Mouse (Mus musculus) neural tube, embryonic 11.5 days (tissue): Measurements from ENCODE around the gene Hoxb4. TPM values are rescaled to one million over a fixed set of nuclear protein-coding genes. Genes with fewer than 3 reads are reported as not detected.

ENCODE experiments used
- ATAC-seq: fragments of 200-750 bp; cut with Nextera tagmentation; 2 replicates; pipeline ENCODE4 v1.8.0; 2017; ENCODE audit warnings: moderate number of reproducible peaks, mild to moderate bottlenecking, moderate TSS enrichment, moderate library complexity; ENCODE audit not compliant: insufficient read depth, low FRiP score, low TSS enrichment
- DNase-seq: peaks from one replicate; pipeline ENCODE4 v3.0.0-alpha.2; 2015; ENCODE audit warnings: low spot score
- H3K27ac ChIP-seq: fragments of 300-500 bp; sonication (generic); 2 replicates; pipeline ENCODE4 v1.5.1; 2014; ENCODE audit warnings: low read depth, mild to moderate bottlenecking, low read length
- H3K27me3 ChIP-seq: fragments of 300-500 bp; sonication (generic); 2 replicates; pipeline ENCODE4 v1.6.1; 2014; ENCODE audit warnings: mild to moderate bottlenecking, low read length, mixed read lengths; ENCODE audit not compliant: control insufficient read depth, insufficient read depth
- H3K36me3 ChIP-seq: fragments of 300-500 bp; sonication (generic); 2 replicates; pipeline ENCODE4 v1.6.1; 2014; ENCODE audit warnings: mild to moderate bottlenecking, low read length, moderate library complexity, mixed read lengths; ENCODE audit not compliant: control insufficient read depth, insufficient read depth
- H3K4me1 ChIP-seq: fragments of 300-500 bp; sonication (generic); 2 replicates; pipeline ENCODE4 v1.6.1; 2014; ENCODE audit warnings: low read length, mixed read lengths; ENCODE audit not compliant: control insufficient read depth, insufficient read depth
- H3K4me2 ChIP-seq: fragments of 300-500 bp; sonication (generic); 2 replicates; pipeline ENCODE4 v1.6.1; 2014; ENCODE audit warnings: low read depth, mild to moderate bottlenecking, moderate library complexity
- H3K4me3 ChIP-seq: fragments of 300-500 bp; sonication (generic); 2 replicates; pipeline ENCODE4 v1.5.1; 2014; ENCODE audit warnings: low read depth, low read length
- H3K9ac ChIP-seq: fragments of 300-500 bp; sonication (generic); 2 replicates; pipeline ENCODE4 v1.6.1; 2014; ENCODE audit warnings: mild to moderate bottlenecking, low read length
- H3K9me3 ChIP-seq: fragments of 300-500 bp; sonication (generic); 2 replicates; pipeline ENCODE4 v1.6.1; 2016; ENCODE audit warnings: low read length; ENCODE audit not compliant: control insufficient read depth
- WGBS: fragments of 180-500 bp; shearing (Covaris S2); extraction: QIAGEN DNeasy Blood & Tissue Kit; methylation state at CpG from one replicate; pipeline ENCODE4 v1.1.7; 2014; 5-methylcytosine and 5-hydroxymethylcytosine counted together
- polyA plus RNA-seq: library from polyadenylated mRNA; unstranded; fragments of >200 nt; fragmentation: Nextera tagmentation; extraction: Ambion mirVana; gene quantifications from 2 replicates; pipeline ENCODE4 v1.2.1, GENCODE M21; 2014

The Hoxb4 gene
- polyA plus RNA-seq, 1 experiment from 2014 or later = 3.8 TPM

DNA sequence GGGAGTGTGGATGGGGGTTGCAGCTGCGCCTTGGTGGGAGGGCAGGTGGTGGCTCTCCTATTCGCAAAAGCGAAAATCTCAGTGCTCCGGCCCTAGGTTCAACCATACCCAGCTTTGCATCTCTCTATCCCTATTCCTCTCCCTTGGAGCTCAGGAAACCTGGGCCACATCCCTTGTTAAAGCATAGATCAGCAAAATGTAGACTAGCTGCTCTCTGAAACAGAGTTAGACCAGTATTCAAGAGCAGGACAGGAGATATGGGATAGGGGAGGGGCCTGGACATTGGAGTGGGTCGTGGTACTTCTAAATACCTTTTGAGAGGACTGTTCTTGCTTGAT is 2.8 kb upstream of the Hoxb4 start:
- H3K9me3 ChIP-seq = no peaks in the 10 kb centered on the region
- peaks cover 32% of the 10 kb centered on the region for H3K4me1 ChIP-seq
- ATAC-seq (no peak), DNase-seq (no peak)
- peak overlapping the region; percentile 100 for H3K4me2 ChIP-seq
- peak overlapping the region; percentile 96 for H3K4me3 ChIP-seq
- peak overlapping the region; percentile 100 for H3K27ac ChIP-seq
- 0% methylated on average over 5 of the region's 5 CpGs for WGBS
- peak overlapping the region; percentile 100 for H3K9ac ChIP-seq
- no peaks in the 10 kb centered on the region; the same call in 1 of the 2 replicates for H3K36me3 ChIP-seq
- no peaks in the 10 kb centered on the region for H3K27me3 ChIP-seq

DNA sequence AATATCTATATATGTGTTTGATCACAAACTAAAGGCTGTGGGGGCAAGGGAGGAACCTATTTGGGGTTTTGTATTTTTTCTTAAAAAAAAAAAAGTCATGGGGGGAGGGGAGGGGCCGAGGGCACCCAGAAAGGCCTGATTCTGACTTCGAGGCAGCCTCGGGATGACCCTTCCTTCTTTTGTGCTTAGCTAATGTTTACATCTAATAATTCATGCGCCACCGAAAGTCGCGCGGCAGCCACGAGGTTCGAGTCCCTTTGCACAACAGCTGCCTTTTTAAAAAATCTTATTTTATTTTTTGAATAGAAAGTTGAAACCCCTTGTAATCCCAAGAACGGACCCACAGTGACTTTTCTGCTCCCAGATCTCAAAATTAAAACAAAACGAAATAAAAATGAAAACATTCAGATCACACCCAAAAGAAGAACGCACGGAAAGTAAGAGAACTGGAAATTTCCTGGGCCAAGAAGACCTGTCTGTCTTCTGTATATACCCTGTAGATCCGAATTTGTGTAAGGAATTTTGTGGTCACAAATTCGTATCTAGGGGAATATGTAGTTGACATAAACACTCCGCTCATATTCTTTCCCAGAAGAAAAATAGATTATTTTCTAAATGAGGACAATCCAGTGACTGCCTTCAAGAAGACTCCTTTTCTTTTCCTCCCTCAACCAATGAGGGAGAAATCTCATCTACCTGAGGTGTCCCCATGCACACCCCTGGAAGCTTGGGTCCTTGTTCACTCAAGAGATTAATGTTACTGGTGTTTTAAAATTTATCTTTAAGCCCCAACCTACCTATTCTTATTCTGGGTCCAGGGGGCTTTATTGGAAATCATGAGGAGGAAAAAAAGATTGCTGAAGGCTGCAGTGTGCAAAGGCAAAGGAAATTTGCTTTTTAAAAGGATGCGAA is 1.1 kb upstream of the Hoxb4 start:
- Histone ChIP-seq H3K27me3 (no peaks in the 10 kb centered on the region), H3K27ac (peak overlapping the region; percentile 100), H3K4me2 (peak overlapping the region; percentile 100), H3K9ac (peak overlapping the region; percentile 100), H3K9me3 (no peaks in the 10 kb centered on the region), H3K4me3 (peak overlapping the region; percentile 96), H3K4me1 (peaks cover 30% of the 10 kb centered on the region), H3K36me3 (peaks cover 2% of the 10 kb centered on the region; the same call in 1 of the 2 replicates)
- 2% methylated on average over 18 of the region's 18 CpGs for WGBS
- DNase-seq (no peak), ATAC-seq (no peak)

DNA sequence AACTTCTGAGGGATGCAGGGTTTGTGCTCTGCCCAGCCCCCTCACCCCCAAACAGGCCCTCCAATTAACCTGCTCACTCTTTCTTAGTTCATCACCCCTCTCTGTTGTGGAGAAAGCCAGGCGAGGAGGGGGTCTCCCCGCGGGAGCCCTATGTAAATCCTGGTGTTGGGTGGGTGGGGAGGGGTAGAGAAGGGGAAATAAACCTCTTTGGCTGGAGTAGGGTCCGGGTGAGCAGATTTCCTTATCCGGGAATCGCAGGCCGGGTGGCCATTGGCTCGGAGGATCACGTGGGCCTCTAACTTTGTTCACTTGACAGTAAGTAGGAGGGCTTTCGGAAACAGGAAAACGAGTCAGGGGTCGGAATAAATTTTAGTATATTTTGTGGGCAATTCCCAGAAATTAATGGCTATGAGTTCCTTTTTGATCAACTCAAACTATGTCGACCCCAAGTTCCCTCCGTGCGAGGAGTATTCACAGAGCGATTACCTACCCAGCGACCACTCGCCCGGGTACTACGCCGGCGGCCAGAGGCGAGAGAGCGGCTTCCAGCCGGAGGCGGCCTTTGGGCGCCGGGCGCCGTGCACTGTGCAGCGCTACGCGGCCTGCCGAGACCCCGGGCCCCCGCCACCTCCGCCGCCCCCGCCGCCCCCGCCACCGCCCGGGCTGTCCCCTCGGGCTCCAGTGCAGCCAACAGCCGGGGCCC is 452 bp downstream of the Hoxb4 start:
- WGBS = under 1% methylated on average over 42 of the region's 45 CpGs
- H3K27ac ChIP-seq = peak overlapping the region; percentile 100
- peak overlapping the region; percentile 96 for H3K4me3 ChIP-seq
- H3K36me3 ChIP-seq = peaks cover 2% of the 10 kb centered on the region; the same call in 1 of the 2 replicates
- no peaks in the 10 kb centered on the region for H3K9me3 ChIP-seq
- H3K9ac ChIP-seq = peak overlapping the region; percentile 100
- H3K4me2 ChIP-seq = peak overlapping the region; percentile 100
- H3K27me3 ChIP-seq = no peaks in the 10 kb centered on the region
- ATAC-seq (peak; percentile 59), DNase-seq (peak; percentile 61)
- peaks cover 30% of the 10 kb centered on the region for H3K4me1 ChIP-seq

DNA sequence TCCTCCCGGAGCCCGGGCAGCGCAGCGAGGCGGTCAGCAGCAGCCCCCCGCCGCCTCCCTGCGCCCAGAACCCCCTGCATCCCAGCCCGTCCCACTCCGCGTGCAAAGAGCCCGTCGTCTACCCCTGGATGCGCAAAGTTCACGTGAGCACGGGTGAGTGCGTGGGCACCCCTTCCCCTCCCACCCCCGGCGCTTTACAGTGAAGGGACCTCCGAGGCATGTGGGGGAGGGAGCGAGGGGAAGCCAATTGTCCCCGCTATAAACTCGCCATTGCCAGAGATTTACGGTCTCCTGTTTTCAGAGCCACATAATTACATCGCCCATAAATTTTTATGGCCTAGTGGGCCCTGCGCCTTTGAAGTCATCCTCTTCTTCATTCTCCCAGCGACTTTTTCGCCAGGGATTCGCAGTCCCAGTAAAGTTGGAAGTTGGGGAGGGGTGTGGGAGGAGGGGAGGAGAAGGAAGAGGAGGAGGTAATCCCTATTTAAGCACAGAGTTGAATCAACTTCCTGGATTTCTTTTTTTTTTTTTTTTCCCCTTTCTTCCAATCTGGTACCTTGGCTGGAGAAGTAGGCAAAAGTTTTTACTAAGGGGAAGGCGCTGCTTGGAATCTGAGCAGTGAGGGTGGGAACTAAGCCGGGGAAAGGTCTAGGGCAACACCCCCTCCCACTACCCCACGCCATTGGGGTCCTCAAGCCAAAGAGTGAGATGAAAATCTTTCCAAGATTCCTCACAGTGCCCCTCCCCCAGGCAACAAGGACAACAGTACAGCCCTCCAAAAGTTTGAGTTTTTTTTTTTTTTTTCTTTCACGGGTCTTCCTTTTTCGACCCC is 1.2 kb downstream of the Hoxb4 start:
- Histone ChIP-seq H3K4me3 (peak overlapping the region; percentile 96), H3K4me2 (peak overlapping the region; percentile 100), H3K9ac (peak overlapping the region; percentile 100), H3K27me3 (no peaks in the 10 kb centered on the region), H3K4me1 (peaks cover 29% of the 10 kb centered on the region), H3K36me3 (peaks cover 2% of the 10 kb centered on the region; the same call in 1 of the 2 replicates), H3K27ac (peak overlapping the region; percentile 100), H3K9me3 (no peaks in the 10 kb centered on the region)
- DNase-seq (peak; percentile 67), ATAC-seq (peak; percentile 73)
- under 1% methylated on average over 26 of the region's 34 CpGs for WGBS

DNA sequence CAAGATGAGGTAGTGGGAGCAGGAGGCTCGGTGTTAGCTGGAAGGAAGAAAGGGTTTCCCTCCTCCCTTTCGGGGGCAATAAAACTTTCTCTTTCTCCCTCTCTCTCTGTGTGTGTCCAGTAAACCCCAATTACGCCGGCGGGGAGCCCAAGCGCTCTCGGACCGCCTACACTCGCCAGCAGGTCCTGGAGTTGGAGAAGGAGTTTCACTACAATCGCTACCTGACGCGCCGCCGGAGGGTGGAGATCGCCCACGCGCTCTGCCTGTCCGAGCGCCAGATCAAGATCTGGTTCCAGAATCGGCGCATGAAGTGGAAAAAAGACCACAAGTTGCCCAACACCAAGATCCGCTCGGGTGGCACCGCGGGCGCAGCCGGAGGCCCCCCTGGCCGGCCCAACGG is 1.8 kb downstream of the Hoxb4 start:
- H3K9me3 ChIP-seq = no peaks in the 10 kb centered on the region
- peak overlapping the region; percentile 100 for H3K4me2 ChIP-seq
- peak overlapping the region; percentile 100 for H3K9ac ChIP-seq
- peaks cover 30% of the 10 kb centered on the region for H3K4me1 ChIP-seq
- no peaks in the 10 kb centered on the region for H3K27me3 ChIP-seq
- peak; percentile 64 for DNase-seq
- peak overlapping the region; percentile 96 for H3K4me3 ChIP-seq
- under 1% methylated on average over 29 of the region's 29 CpGs for WGBS
- peaks cover 2% of the 10 kb centered on the region; the same call in 1 of the 2 replicates for H3K36me3 ChIP-seq
- H3K27ac ChIP-seq = peak overlapping the region; percentile 100
- 0 out of 2 replicates have a peak, but pooled peaks have one; percentile 1 for ATAC-seq

DNA sequence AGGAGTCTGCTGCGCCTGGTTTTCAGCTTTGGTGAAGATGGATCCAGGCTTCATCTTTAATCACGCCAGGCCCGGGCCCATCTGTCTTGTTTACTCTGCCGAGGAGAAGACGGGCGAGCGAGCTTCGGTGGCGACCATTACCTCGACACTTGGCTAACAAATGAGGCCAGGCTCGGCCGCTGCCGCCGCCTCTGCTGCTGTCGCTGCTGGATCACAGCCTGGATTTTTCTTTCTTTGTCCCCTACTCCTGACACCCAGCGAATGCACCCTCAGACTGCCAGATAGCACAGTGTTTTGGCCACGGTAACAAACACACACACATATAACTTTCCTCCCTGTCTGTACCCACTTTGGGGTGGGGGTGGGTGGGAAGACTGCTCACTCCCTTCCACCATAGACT is 2.6 kb downstream of the Hoxb4 start:
- Histone ChIP-seq H3K36me3 (peaks cover 2% of the 10 kb centered on the region; the same call in 1 of the 2 replicates), H3K27ac (peak overlapping the region; percentile 100), H3K9me3 (no peaks in the 10 kb centered on the region), H3K4me1 (peaks cover 28% of the 10 kb centered on the region), H3K27me3 (no peaks in the 10 kb centered on the region), H3K4me3 (peak overlapping the region; percentile 96), H3K4me2 (peak overlapping the region; percentile 100), H3K9ac (peak overlapping the region; percentile 100)
- WGBS = under 1% methylated on average over 17 of the region's 17 CpGs
- ATAC-seq = no peak
- DNase-seq = peak; percentile 66

DNA sequence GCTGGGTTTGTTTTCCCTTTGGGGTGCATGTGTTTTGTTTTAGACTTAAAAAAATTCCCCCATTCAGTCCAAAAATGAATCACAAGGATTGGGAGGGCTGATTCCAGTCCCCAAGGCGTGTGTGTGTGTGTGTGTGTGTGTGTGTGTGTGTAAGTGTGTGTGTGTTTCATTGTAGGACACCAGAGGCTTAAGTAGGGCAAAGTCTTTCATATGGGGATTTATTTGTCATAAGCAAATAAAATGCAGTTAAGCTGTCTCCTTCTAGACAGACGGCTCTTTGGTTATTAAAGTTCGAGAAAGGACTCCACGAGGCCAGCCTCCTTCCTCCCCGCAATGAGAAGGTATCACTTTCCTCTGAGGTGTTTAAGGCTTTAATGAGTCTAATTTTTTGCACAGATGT is 3.8 kb downstream of the Hoxb4 start:
- H3K4me3 ChIP-seq = peak overlapping the region; percentile 96
- WGBS = 4% methylated on average over 5 of the region's 5 CpGs

DNA sequence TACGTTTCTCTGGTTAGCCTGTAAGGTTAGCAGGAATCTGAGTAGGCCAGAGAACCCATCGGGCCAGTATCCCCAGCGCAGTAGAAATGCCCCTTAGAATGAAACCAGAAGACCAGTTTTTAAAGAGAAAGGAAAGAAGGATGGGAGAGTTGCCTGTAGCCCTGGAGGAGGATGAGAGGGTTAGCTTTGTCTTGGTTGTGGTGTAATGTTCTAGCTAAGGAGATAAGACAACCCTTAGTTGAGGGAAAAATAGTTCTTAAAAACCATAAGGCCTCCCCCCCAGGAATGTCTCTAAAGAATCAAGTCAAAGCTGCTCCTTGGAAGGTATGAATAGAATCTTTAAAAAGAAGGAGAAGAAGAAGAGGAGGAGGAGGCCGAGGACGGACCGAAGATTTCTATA is 4.7 kb downstream of the Hoxb4 start:
- peak overlapping the region; percentile 100 for H3K9ac ChIP-seq
- H3K36me3 ChIP-seq = peaks cover 2% of the 10 kb centered on the region; the same call in 1 of the 2 replicates
- H3K4me3 ChIP-seq = peak overlapping the region; percentile 96
- H3K9me3 ChIP-seq = no peaks in the 10 kb centered on the region
- 3% methylated on average over 6 of the region's 6 CpGs for WGBS
- no peaks in the 10 kb centered on the region for H3K27me3 ChIP-seq
- H3K4me1 ChIP-seq = peaks cover 35% of the 10 kb centered on the region
- peak overlapping the region; percentile 100 for H3K4me2 ChIP-seq
- H3K27ac ChIP-seq = peak overlapping the region; percentile 100
- DNase-seq (peak; percentile 65), ATAC-seq (no peak)

More for the DNA sequence above, 3.8 kb downstream of the Hoxb4 start:
- Histone ChIP-seq H3K27me3 (no peaks in the 10 kb centered on the region), H3K36me3 (peaks cover 2% of the 10 kb centered on the region; the same call in 1 of the 2 replicates), H3K27ac (peak overlapping the region; percentile 100), H3K9ac (peak overlapping the region; percentile 100), H3K9me3 (no peaks in the 10 kb centered on the region), H3K4me2 (peak overlapping the region; percentile 100), H3K4me1 (peaks cover 29% of the 10 kb centered on the region)
- ATAC-seq (no peak), DNase-seq (peak; percentile 51)
